In genomic region chr1:153486767-153487499, GRCm38 (mm10) we compare ENCODE assay signal across 8 mouse cellular contexts. TPM values are rescaled to one million over a fixed set of nuclear protein-coding genes. Genes with fewer than 3 reads are reported as not detected.
DNase-seq lines count a peak whose midpoint lies in the region; ATAC-seq and TF ChIP-seq lines count a peak whose summit lies in the region.

No protein-coding gene starts in this region.

- ATAC-seq in intestine, postnatal 0 days, result peak; percentile 84
- peak; percentile 72 for ATAC-seq in liver, embryonic 12.5 days
- peak; percentile 42 for ATAC-seq in monocyte, adult 5-6 weeks (replicated peaks; ENCODE audit: insufficient number of reproducible peaks, low FRiP score, low TSS enrichment, poor library complexity, severe bottlenecking)
- peak; percentile 68 for ATAC-seq in stomach, embryonic 14.5 days (ENCODE audit: insufficient number of reproducible peaks, insufficient read depth, low FRiP score, low read depth)

- TF ChIP-seq POLR2A in cortical plate, adult 2 months (IDR thresholded peaks at IDR 0.05; ENCODE audit: extremely low read depth, insufficient read depth, low read length), result no peak

- H3K9me3 ChIP-seq in intestine, postnatal 0 days (ENCODE audit: control insufficient read depth), result no peaks in the 10 kb centered on the region
- H3K9me3 ChIP-seq in liver, embryonic 12.5 days (replicated peaks), result no peaks in the 10 kb centered on the region
- H3K9me3 ChIP-seq in stomach, embryonic 14.5 days (ENCODE audit: control insufficient read depth, low read depth, low read length), result no peaks in the 10 kb centered on the region

- peak overlapping the region; percentile 73 for H3K4me2 ChIP-seq in intestine, postnatal 0 days (replicated peaks; ENCODE audit: low read depth)
- H3K4me2 ChIP-seq in liver, embryonic 12.5 days, result peak overlapping the region; percentile 89
- peak overlapping the region; percentile 73 for H3K4me2 ChIP-seq in stomach, embryonic 14.5 days (replicated peaks; ENCODE audit: low read depth, low read length)

- H3K9ac ChIP-seq in intestine, postnatal 0 days (ENCODE audit: low read depth, low read length), result peak overlapping the region; percentile 73
- H3K9ac ChIP-seq in liver, embryonic 12.5 days, result peak overlapping the region; percentile 98
- peak overlapping the region; percentile 95 for H3K9ac ChIP-seq in stomach, embryonic 14.5 days (replicated peaks; ENCODE audit: low read depth, low read length)

- WGBS in intestine, postnatal 0 days, result under 1% methylated on average over 64 of the region's 64 CpGs
- WGBS in liver, embryonic 12.5 days (ENCODE audit: insufficient replicate concordance), result under 1% methylated on average over 56 of the region's 64 CpGs
- WGBS in stomach, embryonic 14.5 days, result under 1% methylated on average over 62 of the region's 64 CpGs

- H3K27ac ChIP-seq in cortical plate, adult 2 months (ENCODE audit: insufficient read depth, low read length), result 0 out of 2 replicates have a peak overlapping the region, but pooled peaks have one; percentile 55
- H3K27ac ChIP-seq in intestine, postnatal 0 days (ENCODE audit: low read depth, low read length), result peak overlapping the region; percentile 67
- peak overlapping the region; percentile 89 for H3K27ac ChIP-seq in liver, embryonic 12.5 days
- peak overlapping the region; percentile 85 for H3K27ac ChIP-seq in stomach, embryonic 14.5 days (ENCODE audit: low read length)

- DNase-seq in ovary, postnatal 10 days (ENCODE audit: low spot score), result peak; percentile 26
- DNase-seq in ovary, adult 18-20 months (ENCODE audit: low spot score), result no peak
- peak; percentile 52 for DNase-seq in gastrocnemius, postnatal 25 days

- H3K27me3 ChIP-seq in intestine, postnatal 0 days (replicated peaks; ENCODE audit: control insufficient read depth, insufficient read depth, low read length), result no peaks in the 10 kb centered on the region
- H3K27me3 ChIP-seq in liver, embryonic 12.5 days (replicated peaks), result no peaks in the 10 kb centered on the region
- no peaks in the 10 kb centered on the region for H3K27me3 ChIP-seq in stomach, embryonic 14.5 days (ENCODE audit: control insufficient read depth, insufficient read depth, low read length)

- TF ChIP-seq CTCF in cortical plate, adult 2 months (IDR thresholded peaks at IDR 0.05; ENCODE audit: extremely low read depth, insufficient read depth, low read length), result no peak
- no peak for TF ChIP-seq CTCF in intestine, postnatal 0 days (IDR thresholded peaks at IDR 0.05; ENCODE audit: low read depth)

- 0 out of 2 replicates have a peak, but pooled peaks cover 2% of the 10 kb centered on the region for H3K4me1 ChIP-seq in cortical plate, adult 2 months (ENCODE audit: control insufficient read depth, insufficient read depth, low read length)
- peaks cover 9% of the 10 kb centered on the region; the same call in 1 of the 2 replicates for H3K4me1 ChIP-seq in intestine, postnatal 0 days (replicated peaks; ENCODE audit: control insufficient read depth, insufficient read depth, low read length)
- H3K4me1 ChIP-seq in liver, embryonic 12.5 days, result peaks cover 31% of the 10 kb centered on the region
- peaks cover 12% of the 10 kb centered on the region; the same call in 1 of the 2 replicates for H3K4me1 ChIP-seq in stomach, embryonic 14.5 days (ENCODE audit: control insufficient read depth, insufficient read depth, low read length)

- peaks cover 8% of the 10 kb centered on the region; the same call in 1 of the 2 replicates for H3K36me3 ChIP-seq in intestine, postnatal 0 days (ENCODE audit: control insufficient read depth, insufficient read depth)
- H3K36me3 ChIP-seq in liver, embryonic 12.5 days, result peaks cover 29% of the 10 kb centered on the region
- peaks cover 11% of the 10 kb centered on the region for H3K36me3 ChIP-seq in stomach, embryonic 14.5 days (ENCODE audit: control insufficient read depth, insufficient read depth, low read length)

- peak overlapping the region; percentile 99 for H3K4me3 ChIP-seq in cortical plate, adult 2 months (ENCODE audit: insufficient read depth, low read length)
- peak overlapping the region; percentile 72 for H3K4me3 ChIP-seq in intestine, postnatal 0 days (ENCODE audit: low read depth, low read length)
- H3K4me3 ChIP-seq in liver, embryonic 12.5 days, result peak overlapping the region; percentile 100
- peak overlapping the region; percentile 87 for H3K4me3 ChIP-seq in stomach, embryonic 14.5 days (ENCODE audit: low read depth, low read length)

RNA-seq across cellular contexts. Expression of gene Dhx9, which starts 0.5 kb away (rescaled TPM):
- polyA plus RNA-seq in cortical plate, adult 2 months (2012; rRNA removed), result 46.6 and 47.2 TPM in 2 replicates
- total RNA-seq in gastrocnemius, postnatal 25 days (2021), result 10 to 100 TPM; 26.0 to 26.8 TPM
- 14.1 TPM in 2 replicates for polyA plus RNA-seq in intestine, postnatal 0 days (2015; fragmentation: Nextera tagmentation; extraction: Ambion mirVana)
- polyA plus RNA-seq in liver, embryonic 12.5 days (2016; fragmentation: Nextera tagmentation; extraction: Ambion mirVana), result 20.5 and 21.4 TPM in 2 replicates
- total RNA-seq in monocyte, adult 5-6 weeks (2017), result 148 to 217 TPM (median 199 TPM) in 3 replicates
- polyA plus RNA-seq in stomach, embryonic 14.5 days (2014; fragmentation: Nextera tagmentation; extraction: Ambion mirVana), result 42.6 and 46.8 TPM in 2 replicates
